Mouse (Mus musculus): ENCODE results near the gene Stpg4.

GRCm38 (mm10) chr17:87379160-87379624 is 48.3 kb downstream of the Stpg4 start:
- no peak for TF ChIP-seq CTCF (conservative IDR thresholded peaks at IDR 0.05; ENCODE audit: insufficient read depth, insufficient read length, low read depth, low read length)
- TF ChIP-seq POLR2A (IDR thresholded peaks at IDR 0.05; ENCODE audit: low read depth, low read length), result no peak

All from kidney, adult 2 months (tissue).